Mouse (Mus musculus) ES-E14 (cell line): ENCODE measurements around the gene Kcnip1. TPM values are rescaled to one million over a fixed set of nuclear protein-coding genes. Genes with fewer than 3 reads are reported as not detected.

Experiments
- DNase-seq: peaks from one replicate; pipeline ENCODE4 v3.0.0-alpha.2; 2013; ENCODE audit warnings: low read depth, low spot score
- H3K27ac ChIP-seq: 2 replicates; pipeline ENCODE4 v1.5.1; 2012; ENCODE audit warnings: low read depth, mild to moderate bottlenecking, low read length, moderate library complexity, mixed read lengths; ENCODE audit not compliant: poor library complexity, insufficient read depth, severe bottlenecking
- H3K36me3 ChIP-seq: 2 replicates; pipeline ENCODE4 v1.6.1; 2012; ENCODE audit warnings: mild to moderate bottlenecking, low read length, moderate library complexity, mixed read lengths; ENCODE audit not compliant: control insufficient read depth, poor library complexity, insufficient read depth, severe bottlenecking
- H3K4me1 ChIP-seq, 2 experiments: fragments of 150-350 bp in 1 of 2; sonication (generic) in 1 of 2; 2 replicates each; pipeline ENCODE4 v1.6.1; 2012; ENCODE audit warnings: low read length in 2 of 2, mild to moderate bottlenecking in 1 of 2, mixed read lengths in 1 of 2; ENCODE audit not compliant: control insufficient read depth in 2 of 2, insufficient read depth in 2 of 2, poor library complexity in 1 of 2
- H3K4me3 ChIP-seq, 2 experiments: fragments of 150-350 bp in 1 of 2; sonication (generic) in 1 of 2; 2 replicates each; pipeline ENCODE4 v1.5.1; 2012; ENCODE audit warnings: low read length in 2 of 2, low read depth in 1 of 2, mild to moderate bottlenecking in 1 of 2, mixed read lengths in 1 of 2; ENCODE audit not compliant: insufficient read depth in 1 of 2, poor library complexity in 1 of 2, severe bottlenecking in 1 of 2
- H3K9ac ChIP-seq: 2 replicates; pipeline ENCODE4 v1.6.1; 2012; ENCODE audit warnings: low read depth, mild to moderate bottlenecking, low read length, mixed read lengths; ENCODE audit not compliant: poor library complexity, insufficient read depth, severe bottlenecking
- H3K9me3 ChIP-seq: fragments of 150-350 bp; sonication (generic); 2 replicates; pipeline ENCODE4 v1.6.1; 2012; ENCODE audit warnings: low read depth, mild to moderate bottlenecking, low read length; ENCODE audit not compliant: control insufficient read depth, insufficient read depth
- CHD2 ChIP-seq: IDR thresholded peaks from 2 replicates; pipeline ENCODE4 v1.6.1; 2014; ENCODE audit warnings: mild to moderate bottlenecking, low read depth, low read length, inconsistent platforms
- HCFC1 ChIP-seq: IDR thresholded peaks from 2 replicates; pipeline ENCODE4 v1.6.1; 2012; ENCODE audit warnings: low read length, inconsistent platforms, borderline replicate concordance; ENCODE audit not compliant: insufficient read depth
- MAFK ChIP-seq: IDR thresholded peaks from 2 replicates; pipeline ENCODE4 v1.6.1; 2014; ENCODE audit warnings: mild to moderate bottlenecking, low read depth, low read length, inconsistent platforms; ENCODE audit not compliant: insufficient read depth
- ZC3H11A ChIP-seq: IDR thresholded peaks from 2 replicates; pipeline ENCODE4 v1.6.1; 2012; ENCODE audit warnings: low read depth, mild to moderate bottlenecking, inconsistent platforms, low read length, borderline replicate concordance
- ZNF384 ChIP-seq: IDR thresholded peaks from 2 replicates; pipeline ENCODE4 v1.6.1; 2012; ENCODE audit warnings: low read depth, low read length, inconsistent platforms
- in situ Hi-C, 2 experiments: fragments of 600-800 bp; cut with MboI; formaldehyde crosslinking; loops; one replicate each; pipeline ENCODE4 v1.15.1; 2025; ENCODE audit warnings: low sequenced_read_pairs in 2 of 2, inconsistent platforms in 1 of 2; ENCODE audit not compliant: unreplicated experiment in 2 of 2
- total RNA-seq: library from RNA; depleted of rRNA; stranded (reverse); fragments of 300-350 nt; gene quantifications from 2 replicates; pipeline ENCODE4 v1.2.3, GENCODE M21; 2012

The Kcnip1 gene
- total RNA-seq, 1 experiment, result 0.22 TPM

GRCm38 (mm10) chr11:33957595-33957994 is 35.4 kb downstream of the Kcnip1 start:
- H3K9me3 ChIP-seq, result no peaks in the 10 kb centered on the region
- no peak overlapping the region for H3K27ac ChIP-seq
- no peak for DNase-seq
- no peak overlapping the region for H3K4me3 ChIP-seq
- H3K4me1 ChIP-seq, result peaks cover 0 to 2% of the 10 kb centered on the region in 2 experiments; a peak in 1 of 4 replicates
- no peaks in the 10 kb centered on the region for H3K36me3 ChIP-seq
- no peak overlapping the region for H3K9ac ChIP-seq
- TF ChIP-seq CHD2 (no peak), ZNF384 (no peak), HCFC1 (no peak), ZC3H11A (no peak), MAFK (no peak)
- in situ Hi-C loops, result no loop called here

- Histone ChIP-seq H3K9ac (no peak overlapping the region), H3K4me1 (peaks cover 0 to 2% of the 10 kb centered on the region in 2 experiments; a peak in 1 of 4 replicates), H3K36me3 (no peaks in the 10 kb centered on the region), H3K27ac (no peak overlapping the region), H3K4me3 (no peak overlapping the region), H3K9me3 (no peaks in the 10 kb centered on the region)
- no peak for TF ChIP-seq CHD2
- TF ChIP-seq ZNF384, result no peak
- no peak for TF ChIP-seq ZC3H11A
- DNase-seq, result no peak
- in situ Hi-C loops, result no loop called here
Measured at GRCm38 (mm10) chr11:33956623-33957022, 36.3 kb downstream of the Kcnip1 start.

GRCm38 (mm10) chr11:33955982-33956381 is 37.0 kb downstream of the Kcnip1 start:
- no peaks in the 10 kb centered on the region for H3K36me3 ChIP-seq
- H3K9me3 ChIP-seq, result no peaks in the 10 kb centered on the region
- H3K4me3 ChIP-seq, result no peak overlapping the region
- DNase-seq, result no peak
- H3K4me1 ChIP-seq, result peaks cover 0 to 2% of the 10 kb centered on the region in 2 experiments; a peak in 1 of 4 replicates
- no peak for TF ChIP-seq MAFK
- no peak for TF ChIP-seq ZNF384
- no peak for TF ChIP-seq HCFC1
- no peak for TF ChIP-seq ZC3H11A
- TF ChIP-seq CHD2, result no peak
- no peak overlapping the region for H3K27ac ChIP-seq
- H3K9ac ChIP-seq, result no peak overlapping the region
- in situ Hi-C loops, result no loop called here

GRCm38 (mm10) chr11:33951684-33952625 is 41.0 kb downstream of the Kcnip1 start:
- TF ChIP-seq ZNF384 (no peak), HCFC1 (no peak), ZC3H11A (no peak), MAFK (no peak), CHD2 (no peak)
- H3K4me1 ChIP-seq, result peaks cover 0 to 2% of the 10 kb centered on the region in 2 experiments; a peak in 1 of 4 replicates
- in situ Hi-C loops, result no loop called here
- no peak overlapping the region for H3K27ac ChIP-seq
- H3K9ac ChIP-seq, result no peak overlapping the region
- no peak overlapping the region for H3K4me3 ChIP-seq
- no peaks in the 10 kb centered on the region for H3K9me3 ChIP-seq
- no peak for DNase-seq
- H3K36me3 ChIP-seq, result no peaks in the 10 kb centered on the region
